Mouse (Mus musculus): Measurements from ENCODE around the gene Dab1. TPM values are rescaled to one million over a fixed set of nuclear protein-coding genes. Genes with fewer than 3 reads are reported as not detected.

Gene Dab1
- total and polyA plus RNA-seq, 2 experiments, result 0.02 to 0.09 TPM

- no peaks in the 10 kb centered on the region for H3K79me2 ChIP-seq (ENCODE audit: control insufficient read depth, insufficient read depth, low read length)
These were observed 1077.4 kb downstream of the Dab1 start for GRCm38 (mm10) chr4:104696522-104696921.

GRCm38 (mm10) chr4:104697703-104698102 is 1078.5 kb downstream of the Dab1 start:
- Histone ChIP-seq H3K4me1 (ENCODE audit: control insufficient read depth, insufficient read depth, low read length) (no peaks in the 10 kb centered on the region), H3K79me2 (ENCODE audit: control insufficient read depth, insufficient read depth, low read length) (no peaks in the 10 kb centered on the region), H3K36me3 (ENCODE audit: control insufficient read depth, insufficient read depth, low read length) (no peaks in the 10 kb centered on the region), H3K27me3 (ENCODE audit: control insufficient read depth, insufficient read depth, low read length) (no peaks in the 10 kb centered on the region), H3K4me3 (ENCODE audit: insufficient read depth, low read depth, low read length) (no peak overlapping the region), H3K9ac (ENCODE audit: low read depth, low read length) (no peak overlapping the region), H3K27ac (replicated peaks; ENCODE audit: insufficient read depth, low read depth, low read length) (no peak overlapping the region)
- 88% methylated on average over 4 of the region's 4 CpGs for WGBS
- TF ChIP-seq POLR2A (IDR thresholded peaks at IDR 0.05; ENCODE audit: extremely low read depth, insufficient read depth, low read length), result no peak
- no peak for TF ChIP-seq CTCF (IDR thresholded peaks at IDR 0.05; ENCODE audit: low read depth, low read length)
- peak; percentile 1 for DNase-seq (ENCODE audit: extremely low read depth, low read depth, low spot score)

More at GRCm38 (mm10) chr4:104696522-104696921, 1077.4 kb downstream of the Dab1 start:
- DNase-seq (ENCODE audit: extremely low read depth, low read depth, low spot score), result no peak
- no peak overlapping the region for H3K4me3 ChIP-seq (ENCODE audit: insufficient read depth, low read depth, low read length)
- H3K36me3 ChIP-seq (ENCODE audit: control insufficient read depth, insufficient read depth, low read length), result no peaks in the 10 kb centered on the region
- no peaks in the 10 kb centered on the region for H3K27me3 ChIP-seq (ENCODE audit: control insufficient read depth, insufficient read depth, low read length)
- no peak overlapping the region for H3K9ac ChIP-seq (ENCODE audit: low read depth, low read length)
- H3K27ac ChIP-seq (replicated peaks; ENCODE audit: insufficient read depth, low read depth, low read length), result no peak overlapping the region
- whole genome bisulfite sequencing, result 96% methylated on average over 3 of the region's 3 CpGs
- H3K4me1 ChIP-seq (ENCODE audit: control insufficient read depth, insufficient read depth, low read length), result no peaks in the 10 kb centered on the region
- TF ChIP-seq POLR2A (IDR thresholded peaks at IDR 0.05; ENCODE audit: extremely low read depth, insufficient read depth, low read length) (no peak), CTCF (IDR thresholded peaks at IDR 0.05; ENCODE audit: low read depth, low read length) (no peak)

GRCm38 (mm10) chr4:104705664-104706645 is 1086.8 kb downstream of the Dab1 start:
- no peaks in the 10 kb centered on the region for H3K27me3 ChIP-seq (ENCODE audit: control insufficient read depth, insufficient read depth, low read length)
- no peak overlapping the region for H3K4me3 ChIP-seq (ENCODE audit: insufficient read depth, low read depth, low read length)
- no peak overlapping the region for H3K9ac ChIP-seq (ENCODE audit: low read depth, low read length)
- DNase-seq (ENCODE audit: extremely low read depth, low read depth, low spot score), result no peak
- H3K27ac ChIP-seq (replicated peaks; ENCODE audit: insufficient read depth, low read depth, low read length), result no peak overlapping the region
- no peaks in the 10 kb centered on the region for H3K36me3 ChIP-seq (ENCODE audit: control insufficient read depth, insufficient read depth, low read length)
- H3K4me1 ChIP-seq (ENCODE audit: control insufficient read depth, insufficient read depth, low read length), result no peaks in the 10 kb centered on the region
- WGBS, result 84% methylated on average over 10 of the region's 10 CpGs
- no peaks in the 10 kb centered on the region for H3K79me2 ChIP-seq (ENCODE audit: control insufficient read depth, insufficient read depth, low read length)
- TF ChIP-seq CTCF (IDR thresholded peaks at IDR 0.05; ENCODE audit: low read depth, low read length), result no peak
- TF ChIP-seq POLR2A (IDR thresholded peaks at IDR 0.05; ENCODE audit: extremely low read depth, insufficient read depth, low read length), result no peak

GRCm38 (mm10) chr4:104712338-104713083 is 1093.4 kb downstream of the Dab1 start:
- TF ChIP-seq CTCF (IDR thresholded peaks at IDR 0.05; ENCODE audit: low read depth, low read length), result no peak
- Histone ChIP-seq H3K27me3 (ENCODE audit: control insufficient read depth, insufficient read depth, low read length) (no peaks in the 10 kb centered on the region), H3K36me3 (ENCODE audit: control insufficient read depth, insufficient read depth, low read length) (no peaks in the 10 kb centered on the region), H3K27ac (replicated peaks; ENCODE audit: insufficient read depth, low read depth, low read length) (no peak overlapping the region), H3K9ac (ENCODE audit: low read depth, low read length) (no peak overlapping the region), H3K4me1 (ENCODE audit: control insufficient read depth, insufficient read depth, low read length) (no peaks in the 10 kb centered on the region), H3K4me3 (ENCODE audit: insufficient read depth, low read depth, low read length) (no peak overlapping the region), H3K79me2 (ENCODE audit: control insufficient read depth, insufficient read depth, low read length) (no peaks in the 10 kb centered on the region)
- no peak for DNase-seq (ENCODE audit: extremely low read depth, low read depth, low spot score)
- 91% methylated on average over 15 of the region's 15 CpGs for WGBS

GRCm38 (mm10) chr4:104714925-104715519 is 1095.9 kb downstream of the Dab1 start:
- DNase-seq (ENCODE audit: extremely low read depth, low read depth, low spot score), result no peak
- 94% methylated on average over 9 of the region's 9 CpGs for WGBS
- no peak for TF ChIP-seq CTCF (IDR thresholded peaks at IDR 0.05; ENCODE audit: low read depth, low read length)
- TF ChIP-seq POLR2A (IDR thresholded peaks at IDR 0.05; ENCODE audit: extremely low read depth, insufficient read depth, low read length), result no peak

More at GRCm38 (mm10) chr4:104714925-104715519, 1095.9 kb downstream of the Dab1 start:
- Histone ChIP-seq H3K4me1 (ENCODE audit: control insufficient read depth, insufficient read depth, low read length) (no peaks in the 10 kb centered on the region), H3K27me3 (ENCODE audit: control insufficient read depth, insufficient read depth, low read length) (no peaks in the 10 kb centered on the region), H3K79me2 (ENCODE audit: control insufficient read depth, insufficient read depth, low read length) (no peaks in the 10 kb centered on the region), H3K27ac (replicated peaks; ENCODE audit: insufficient read depth, low read depth, low read length) (no peak overlapping the region), H3K9ac (ENCODE audit: low read depth, low read length) (no peak overlapping the region), H3K4me3 (ENCODE audit: insufficient read depth, low read depth, low read length) (no peak overlapping the region), H3K36me3 (ENCODE audit: control insufficient read depth, insufficient read depth, low read length) (no peaks in the 10 kb centered on the region)
